Mouse (Mus musculus) left cerebral cortex, adult 8-10 months (tissue): ENCODE results near the gene Unc50. TPM values are rescaled to one million over a fixed set of nuclear protein-coding genes. Genes with fewer than 3 reads are reported as not detected.

Source experiments
- DNase-seq, 2 experiments: peaks; one replicate each; pipeline ENCODE4 v3.0.0; 2022; ENCODE audit warnings: low spot score in 2 of 2
- total RNA-seq, 4 experiments: library from RNA; stranded (reverse); gene quantifications; 2 replicates each; pipeline ENCODE4 v1.2.4; 2022

The Unc50 gene
- total RNA-seq = 10 to 100 TPM; 52.7 to 71.7 (median 57.1) TPM

DNA sequence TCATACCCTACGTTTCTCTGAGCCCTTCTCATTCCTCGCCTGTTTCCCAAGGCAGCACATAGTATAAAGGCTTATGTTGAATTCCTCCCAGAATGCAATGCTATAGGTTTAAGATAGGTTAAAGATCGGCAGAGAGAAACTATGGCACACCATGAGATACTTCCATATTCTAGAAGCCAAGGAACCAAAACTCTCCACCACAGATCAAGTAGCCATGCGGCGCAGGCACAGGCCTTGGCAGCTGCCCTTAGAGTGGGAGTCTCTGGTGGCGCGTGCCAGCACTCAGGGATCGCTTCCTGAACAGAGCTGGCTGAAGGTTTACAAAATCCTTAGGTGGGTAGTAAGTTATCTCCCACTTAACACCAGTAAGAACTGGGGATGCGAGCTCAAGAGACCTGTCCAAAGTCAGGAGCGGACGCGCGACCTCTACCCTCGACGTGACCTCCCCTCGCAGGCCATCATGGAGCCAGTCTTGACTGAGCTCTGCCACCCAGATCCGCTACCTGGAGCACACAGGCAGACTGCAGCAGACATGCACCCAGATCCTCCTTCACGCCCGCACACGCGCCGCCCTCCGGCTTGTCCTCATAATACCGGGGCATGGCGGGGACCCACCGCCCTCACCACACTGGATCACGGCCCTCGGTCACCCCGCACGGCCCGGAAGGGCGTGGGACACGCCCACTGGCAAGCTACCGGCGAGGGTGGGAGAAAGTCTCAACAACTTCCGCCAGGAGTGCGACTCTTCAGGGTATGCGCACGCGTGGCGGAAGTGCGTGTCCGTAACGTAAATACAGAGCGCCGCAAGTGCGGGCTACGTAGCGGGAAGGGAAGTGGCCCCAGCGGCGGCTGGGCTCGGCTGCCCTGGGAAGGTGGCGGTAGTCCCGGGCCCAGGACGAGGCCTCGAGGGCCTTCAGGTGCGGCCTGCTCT lies at the start of gene Unc50, which contains the start of gene Coa5:
Unc50 (plus strand) TSS at position 774 of the 931 bp plus-strand sequence.
Coa5 (minus strand) TSS at position 738 of the 931 bp plus-strand sequence.
- peak; percentile 92 to 95 for DNase-seq

DNA sequence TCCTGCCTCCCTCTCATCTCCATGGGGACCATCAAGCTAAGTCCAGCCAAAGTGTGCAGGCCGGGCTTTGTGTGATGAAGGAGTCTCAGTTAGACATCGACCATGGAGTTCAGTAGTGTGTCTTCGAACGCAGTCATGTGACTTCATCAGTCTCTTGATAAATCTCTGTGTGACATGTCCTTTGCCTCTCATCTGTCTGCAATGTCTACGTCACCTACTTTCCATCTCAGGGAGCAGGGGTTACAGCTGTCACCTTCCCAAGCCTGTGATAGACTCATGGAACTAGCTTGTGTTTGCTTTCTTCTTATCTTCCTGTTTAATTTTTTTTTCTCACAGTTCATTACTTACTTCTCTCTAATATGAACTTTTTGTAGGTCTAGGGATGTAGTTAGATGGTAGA lies 49.0 kb upstream of the Unc50 start:
- no peak for DNase-seq

DNA sequence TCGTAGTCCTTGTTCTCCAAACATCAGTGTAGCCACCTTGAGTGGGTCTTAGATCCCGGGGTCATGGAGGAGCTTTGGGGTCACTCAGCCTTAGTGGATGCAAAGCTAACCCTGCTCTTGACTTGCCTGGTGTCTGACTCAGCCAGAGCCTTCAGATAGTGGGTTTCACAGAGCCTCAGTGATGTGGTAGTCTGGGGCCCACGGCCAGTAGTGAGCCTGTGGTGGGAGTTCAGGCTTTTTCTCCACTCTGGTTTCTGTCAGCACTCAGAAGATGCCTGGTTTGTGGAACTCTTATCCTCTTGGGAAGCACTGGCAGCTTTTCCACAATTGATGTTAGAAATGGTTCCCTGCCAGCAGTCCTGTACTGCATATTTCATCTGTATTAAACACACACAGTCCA lies 45.6 kb upstream of the Unc50 start:
- peak in 1 of 2 experiments; percentile 5 for DNase-seq

DNA sequence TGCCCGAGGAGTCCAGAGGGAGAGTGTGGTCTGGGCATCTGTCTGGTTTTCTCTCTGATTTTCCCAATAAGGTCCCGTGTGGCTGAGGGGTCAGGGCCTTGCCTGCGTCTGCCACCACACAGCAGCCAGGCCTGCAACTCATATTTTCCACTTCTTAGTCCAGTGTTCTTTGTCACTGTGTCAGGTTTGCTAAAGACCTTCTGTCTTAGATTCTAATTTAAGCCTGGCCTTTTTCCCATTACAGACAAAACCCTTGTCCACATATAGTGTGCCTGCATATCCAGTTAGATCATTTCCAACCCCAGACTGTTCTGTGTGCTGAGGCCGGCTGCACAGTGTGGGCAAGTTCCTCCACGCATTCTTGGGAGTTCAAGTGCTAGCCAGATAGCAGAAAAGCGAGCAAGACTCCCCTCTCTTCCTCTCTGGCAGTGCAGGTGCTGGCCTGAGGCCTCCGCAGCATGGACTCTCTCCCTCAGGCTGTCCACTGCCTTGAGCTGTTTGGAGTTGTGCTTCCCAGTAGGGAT lies 43.4 kb upstream of the Unc50 start:
- DNase-seq = peak in 1 of 2 experiments; percentile 8

DNA sequence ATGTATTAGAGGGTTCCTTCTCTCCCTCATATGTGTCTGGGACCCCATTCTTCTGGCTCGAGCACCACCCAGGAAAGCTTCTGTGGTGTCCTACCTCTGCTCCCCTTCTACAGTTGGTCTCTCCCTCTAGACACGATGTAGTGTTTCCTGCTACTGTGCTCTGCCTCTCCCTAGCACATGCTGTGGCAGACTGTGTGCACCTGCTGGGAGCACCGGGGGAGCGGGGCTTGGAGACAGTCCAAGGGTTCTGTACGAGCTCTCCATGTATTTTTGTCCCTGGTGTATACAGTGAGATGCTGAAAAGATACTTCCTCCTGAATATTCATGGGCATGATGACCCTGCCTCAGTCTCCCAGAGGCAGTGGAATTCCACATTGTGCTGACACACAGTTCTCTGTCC lies 36.8 kb upstream of the Unc50 start:
- peak in 1 of 2 experiments; percentile 63 for DNase-seq

DNA sequence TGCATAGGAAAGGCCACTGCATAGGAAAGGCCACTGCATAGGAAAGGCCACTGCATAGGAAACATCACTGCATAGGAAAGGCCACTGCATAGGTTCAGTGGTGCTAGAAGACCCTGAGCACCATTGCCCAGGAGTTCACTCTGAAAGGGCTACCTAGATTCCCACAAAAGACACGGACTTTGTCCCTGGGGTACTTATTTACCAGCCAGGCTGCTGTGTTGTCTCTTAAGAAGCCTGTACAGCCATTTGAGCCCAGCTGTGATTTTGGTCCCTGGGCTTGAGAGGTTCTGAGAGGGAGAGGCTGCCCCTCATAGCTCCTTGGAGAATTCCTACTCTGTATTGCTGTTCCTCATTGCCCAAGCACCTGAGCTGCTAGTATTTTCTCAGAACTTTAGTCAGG lies 33.5 kb upstream of the Unc50 start:
- DNase-seq = no peak

DNA sequence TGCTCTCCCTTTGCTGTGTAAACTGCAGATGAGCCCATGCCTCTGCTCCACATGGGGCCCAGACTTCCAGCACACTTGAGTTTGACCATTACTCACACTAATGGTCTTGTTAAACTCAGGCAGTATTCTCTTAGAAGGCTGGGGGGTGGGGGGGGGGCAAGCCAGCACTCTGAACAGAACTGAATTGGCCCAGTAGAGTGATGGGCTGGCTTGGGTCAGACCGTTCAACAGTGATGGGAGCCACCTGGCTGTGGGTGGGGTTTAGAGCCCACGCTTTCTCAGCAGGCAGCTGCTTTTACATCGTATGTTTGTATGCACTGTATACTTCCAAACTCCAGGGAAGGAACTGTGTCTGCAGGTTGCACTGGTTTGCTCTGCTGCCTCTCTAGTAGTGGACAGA lies 31.0 kb upstream of the Unc50 start:
- DNase-seq = no peak

DNA sequence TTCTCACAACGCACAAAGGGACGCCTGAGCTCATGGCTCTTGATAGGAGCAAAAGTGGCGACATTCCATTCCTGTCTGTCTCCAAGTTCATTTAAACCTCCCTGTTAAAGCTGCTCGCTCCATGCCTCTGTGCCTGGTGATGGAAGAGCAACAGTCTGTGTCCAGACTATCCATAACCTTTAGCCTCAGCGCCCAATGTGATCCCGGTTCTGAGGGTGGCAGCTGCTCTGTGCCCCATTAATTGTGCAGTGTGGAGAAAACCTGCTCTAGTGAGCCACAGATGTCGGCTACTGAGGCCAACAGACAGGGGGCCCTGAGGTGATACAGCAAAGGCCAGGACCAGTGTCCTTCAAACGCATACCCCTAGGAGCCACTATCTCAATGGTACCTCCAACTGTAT lies 30.2 kb upstream of the Unc50 start:
- DNase-seq = no peak

DNA sequence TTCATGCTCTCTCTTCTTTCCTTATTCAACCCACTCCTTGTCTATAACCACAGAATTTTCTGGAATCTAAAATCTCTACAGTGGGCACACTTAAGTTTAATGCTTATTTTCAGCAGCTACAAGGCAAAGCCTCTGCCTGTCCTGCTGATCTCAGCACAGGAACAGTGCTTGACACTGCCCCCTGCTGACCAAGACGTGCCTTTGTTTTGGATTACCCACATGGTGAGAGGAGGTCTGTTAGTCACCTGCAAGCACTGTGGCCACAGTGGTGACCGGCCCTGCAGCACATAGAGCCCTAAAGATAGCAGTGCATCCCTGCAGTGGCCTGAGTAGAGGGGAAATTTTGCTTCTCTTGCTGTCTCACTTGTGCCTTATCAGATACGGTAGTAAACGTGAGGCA lies 28.3 kb upstream of the Unc50 start:
- peak in 1 of 2 experiments; percentile 46 for DNase-seq

DNA sequence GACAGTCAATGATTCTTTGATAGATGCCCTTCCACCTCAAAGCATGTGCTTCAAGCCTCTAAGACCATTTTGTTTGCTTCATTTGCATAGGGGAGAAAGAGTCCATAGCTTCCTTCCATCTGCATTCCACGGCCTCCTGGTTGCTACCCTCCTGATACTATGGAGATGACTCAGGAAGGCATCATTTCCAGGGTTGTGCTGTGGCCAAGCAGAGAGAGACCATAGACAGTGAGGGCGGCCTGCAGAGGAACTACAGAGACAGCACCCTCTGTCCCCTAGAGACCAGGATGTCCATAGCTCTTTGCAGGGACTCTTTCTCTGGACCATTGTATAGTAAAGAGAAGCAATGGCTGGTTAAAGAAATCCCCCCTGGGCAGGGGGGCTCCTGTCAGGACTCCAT lies 24.8 kb upstream of the Unc50 start:
- no peak for DNase-seq

DNA sequence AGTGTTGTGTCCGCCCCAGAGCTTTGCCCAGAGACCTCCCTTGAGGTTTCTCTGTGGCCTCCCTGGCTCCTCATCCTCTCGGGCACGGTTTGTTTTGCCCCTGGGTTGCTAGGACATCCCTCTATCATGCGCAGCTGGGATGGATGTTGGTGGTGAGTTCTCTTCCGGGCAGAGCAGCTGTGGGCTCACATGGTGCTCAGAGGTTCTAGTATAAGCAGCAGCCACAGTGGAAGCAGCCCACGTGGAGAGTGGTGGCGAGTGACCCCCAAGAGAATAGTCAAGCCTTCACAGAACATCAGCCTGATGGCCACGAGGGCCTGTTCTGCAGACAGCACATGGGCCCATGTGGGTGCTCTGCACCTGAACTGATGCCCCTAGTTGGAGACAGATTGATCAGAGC lies 22.7 kb upstream of the Unc50 start:
- no peak for DNase-seq

DNA sequence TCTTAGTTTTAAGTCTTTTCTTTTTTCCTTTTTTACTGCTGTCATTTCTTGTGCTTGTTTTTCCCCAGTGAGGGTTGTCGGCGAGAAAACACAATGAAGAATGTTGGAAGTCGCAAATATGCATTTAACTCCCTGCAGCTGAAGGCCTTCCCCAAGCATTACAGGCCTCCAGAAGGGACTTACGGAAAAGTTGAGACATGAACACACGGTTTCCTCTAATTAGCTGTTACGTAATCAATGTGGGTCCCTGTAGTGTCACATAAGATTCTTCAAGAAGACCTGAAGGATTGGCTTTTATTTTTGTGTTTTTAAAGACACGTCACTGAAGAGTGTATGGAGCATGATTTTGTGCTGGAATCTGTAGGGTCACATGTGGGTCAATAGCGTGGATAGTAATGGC lies 21.9 kb upstream of the Unc50 start:
- DNase-seq = no peak

DNA sequence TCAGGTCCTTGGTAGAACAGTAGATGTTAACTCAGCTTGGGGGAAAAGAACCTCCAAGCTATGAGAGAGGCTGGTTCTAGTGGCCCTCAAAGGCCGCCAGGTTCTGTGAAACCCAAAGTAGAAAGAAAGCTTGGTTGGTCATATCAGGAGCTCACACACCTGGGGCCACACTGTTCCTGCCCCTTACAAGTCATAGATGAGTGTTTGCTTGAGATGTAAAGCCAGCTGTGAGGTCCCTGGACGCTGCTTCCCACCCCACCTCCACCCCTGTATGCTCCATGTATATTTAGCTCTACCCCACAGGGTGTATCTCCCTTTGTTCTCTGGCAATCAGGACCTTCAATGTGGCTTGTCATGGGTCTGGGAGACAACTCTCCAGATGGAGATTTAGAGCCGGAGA lies 21.3 kb upstream of the Unc50 start:
- DNase-seq = no peak

DNA sequence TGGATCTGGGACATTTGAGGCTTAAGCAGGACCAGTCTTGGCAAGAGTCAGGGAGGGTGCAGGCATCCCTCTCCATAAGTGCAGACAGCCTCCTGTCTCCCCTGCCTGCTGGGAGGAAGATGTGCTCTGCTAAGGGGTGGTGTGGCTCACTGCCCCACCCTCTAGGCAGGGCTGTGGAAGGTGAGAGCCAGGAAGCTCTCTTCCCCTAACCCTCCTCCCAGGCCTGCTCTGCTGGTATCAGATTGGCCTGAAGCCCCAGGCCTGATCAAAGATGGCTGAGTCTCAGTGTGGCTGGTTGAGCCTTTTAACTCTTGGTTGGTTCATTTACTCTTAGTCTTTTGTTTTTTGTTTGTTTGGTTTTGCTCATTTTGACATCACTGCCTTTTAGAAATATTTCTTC lies 20.3 kb upstream of the Unc50 start:
- no peak for DNase-seq

DNA sequence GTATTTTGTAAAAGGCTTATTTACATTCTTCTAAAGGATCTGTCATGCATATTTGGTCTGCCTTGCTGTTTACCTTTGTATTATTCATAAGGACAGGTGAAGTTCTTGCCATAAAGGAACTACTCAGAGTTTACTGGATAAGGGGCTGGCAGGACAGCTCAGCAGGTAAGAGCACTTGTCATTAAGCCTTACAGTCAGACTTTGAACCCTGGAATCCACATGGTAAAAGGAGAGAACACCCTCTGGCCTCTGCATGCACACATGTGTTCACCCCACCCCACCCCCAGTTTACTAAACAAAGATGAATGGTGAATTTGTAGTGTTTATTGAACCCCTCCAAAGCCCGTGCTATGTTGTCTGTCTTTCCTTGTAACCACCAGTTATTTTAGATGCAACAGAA lies 14.5 kb upstream of the Unc50 start:
- DNase-seq = no peak

DNA sequence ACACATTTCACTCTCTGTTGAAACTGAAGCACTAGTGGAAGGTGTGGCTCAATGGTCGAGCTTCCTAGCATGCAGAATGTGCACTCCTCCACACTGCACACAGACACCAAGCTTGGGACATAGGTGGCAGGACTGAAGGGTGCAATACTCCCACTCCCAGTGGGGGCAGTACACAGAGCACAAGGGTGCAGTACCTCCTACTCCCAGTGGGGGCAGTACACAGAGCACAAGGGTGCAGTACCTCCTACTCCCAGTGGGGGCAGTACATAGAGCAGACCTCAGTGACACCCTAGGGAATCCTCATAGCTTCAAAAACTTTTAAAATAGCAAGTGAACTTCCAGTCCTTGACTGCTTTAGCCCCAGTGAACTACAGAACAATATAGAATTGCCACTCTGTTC lies 10.5 kb upstream of the Unc50 start:
- DNase-seq = no peak

DNA sequence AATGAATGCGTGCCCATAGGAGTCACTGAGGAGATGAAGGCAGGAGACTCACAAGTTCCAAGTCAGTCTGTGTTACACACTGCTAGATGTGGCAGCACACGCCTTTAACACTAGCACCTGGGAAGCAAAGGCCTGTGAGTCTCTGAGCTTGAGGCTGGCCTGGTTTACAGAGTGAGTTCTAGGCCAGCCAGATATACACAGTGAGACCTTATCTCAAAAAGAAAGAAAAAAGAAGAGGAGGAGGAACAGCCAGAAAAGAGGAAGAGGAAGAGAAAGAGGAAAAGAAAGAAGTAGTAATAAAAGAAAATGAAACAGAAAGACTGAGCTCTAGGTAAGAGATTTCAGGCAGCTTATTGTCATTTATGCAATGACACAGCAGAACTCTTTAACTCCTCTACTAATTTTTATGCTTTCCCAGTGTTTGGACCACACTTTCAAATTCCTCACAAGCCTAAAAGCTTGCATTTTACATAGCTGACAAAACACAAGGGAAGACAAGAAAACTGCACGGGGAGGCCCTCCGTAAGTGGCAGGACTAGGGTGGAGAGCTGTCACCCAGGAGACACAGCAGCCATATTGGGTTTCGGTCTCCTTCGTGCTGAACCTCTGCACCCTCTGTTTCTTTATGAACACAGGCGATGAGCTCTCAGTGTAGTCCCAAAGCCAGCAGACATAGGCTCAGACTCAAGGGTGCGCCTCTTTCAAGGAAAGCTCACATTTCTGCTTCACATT lies 2.6 kb upstream of the Unc50 start:
- DNase-seq = no peak

DNA sequence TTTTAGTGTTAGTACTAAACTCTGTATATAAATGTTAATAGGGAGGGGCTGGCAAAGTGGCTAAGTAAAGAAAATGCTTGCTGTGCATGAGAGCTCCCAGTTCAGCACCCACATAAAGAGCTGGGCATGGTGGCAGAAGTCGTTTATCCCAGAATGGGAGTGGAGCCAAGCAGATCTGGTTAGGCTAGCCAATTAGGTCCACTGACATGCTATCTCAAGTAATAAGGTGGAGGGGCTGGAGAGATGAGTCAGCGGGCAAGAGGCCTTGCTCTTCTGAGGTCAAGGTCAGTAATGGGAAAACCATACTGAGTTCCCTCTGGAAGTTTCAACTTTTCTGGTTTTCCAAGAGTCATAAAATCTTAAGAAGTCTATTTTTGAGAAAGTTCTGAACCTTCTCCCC lies 1.0 kb upstream of the Unc50 start:
- no peak for DNase-seq

DNA sequence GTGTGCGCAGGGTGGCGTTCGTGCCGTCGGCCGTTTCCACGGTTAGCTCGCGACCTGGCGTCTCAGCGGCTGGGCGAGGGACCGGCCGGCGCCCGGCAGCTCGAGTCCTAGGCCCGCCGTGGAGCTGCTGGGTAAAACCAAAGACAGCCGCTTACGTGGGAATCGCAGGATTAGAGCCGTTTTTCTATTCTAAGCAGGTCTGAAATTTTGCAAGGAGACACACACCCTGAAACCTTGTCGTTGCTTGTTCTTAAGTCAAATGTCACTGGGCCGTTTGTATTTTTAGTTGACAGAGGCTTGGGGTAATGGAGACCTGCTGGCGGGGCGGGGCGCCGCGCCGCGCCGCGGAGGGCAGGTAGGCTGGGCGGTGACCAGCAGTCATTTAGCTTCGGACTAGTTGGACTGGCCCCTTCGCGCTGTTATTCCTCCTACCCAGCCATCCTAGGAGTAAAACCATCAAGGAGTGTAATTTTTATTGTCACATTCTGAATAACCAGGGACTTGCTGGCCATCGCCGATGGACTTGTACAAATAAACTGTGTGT lies 430 bp downstream of the Unc50 start:
- DNase-seq = no peak

DNA sequence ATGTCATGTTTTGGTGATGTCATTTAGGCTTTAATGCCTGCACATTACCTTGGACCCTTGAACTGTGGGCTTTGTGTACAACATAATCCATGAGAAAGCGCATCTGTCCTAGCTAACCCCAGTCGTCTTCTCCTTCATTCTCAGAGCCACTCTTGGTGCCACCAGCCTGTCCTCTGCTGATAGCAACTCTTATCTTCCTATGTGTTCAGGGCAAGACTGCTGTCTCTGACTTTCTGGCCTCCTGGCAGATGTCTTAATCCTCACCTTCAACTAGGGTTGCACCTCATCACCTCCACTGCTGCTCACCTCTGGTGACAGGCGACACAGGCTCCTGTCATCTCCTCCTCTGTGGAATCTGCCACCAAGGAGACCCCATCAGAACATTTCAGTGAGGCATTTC lies 6.5 kb downstream of the Unc50 start:
- no peak for DNase-seq

DNA sequence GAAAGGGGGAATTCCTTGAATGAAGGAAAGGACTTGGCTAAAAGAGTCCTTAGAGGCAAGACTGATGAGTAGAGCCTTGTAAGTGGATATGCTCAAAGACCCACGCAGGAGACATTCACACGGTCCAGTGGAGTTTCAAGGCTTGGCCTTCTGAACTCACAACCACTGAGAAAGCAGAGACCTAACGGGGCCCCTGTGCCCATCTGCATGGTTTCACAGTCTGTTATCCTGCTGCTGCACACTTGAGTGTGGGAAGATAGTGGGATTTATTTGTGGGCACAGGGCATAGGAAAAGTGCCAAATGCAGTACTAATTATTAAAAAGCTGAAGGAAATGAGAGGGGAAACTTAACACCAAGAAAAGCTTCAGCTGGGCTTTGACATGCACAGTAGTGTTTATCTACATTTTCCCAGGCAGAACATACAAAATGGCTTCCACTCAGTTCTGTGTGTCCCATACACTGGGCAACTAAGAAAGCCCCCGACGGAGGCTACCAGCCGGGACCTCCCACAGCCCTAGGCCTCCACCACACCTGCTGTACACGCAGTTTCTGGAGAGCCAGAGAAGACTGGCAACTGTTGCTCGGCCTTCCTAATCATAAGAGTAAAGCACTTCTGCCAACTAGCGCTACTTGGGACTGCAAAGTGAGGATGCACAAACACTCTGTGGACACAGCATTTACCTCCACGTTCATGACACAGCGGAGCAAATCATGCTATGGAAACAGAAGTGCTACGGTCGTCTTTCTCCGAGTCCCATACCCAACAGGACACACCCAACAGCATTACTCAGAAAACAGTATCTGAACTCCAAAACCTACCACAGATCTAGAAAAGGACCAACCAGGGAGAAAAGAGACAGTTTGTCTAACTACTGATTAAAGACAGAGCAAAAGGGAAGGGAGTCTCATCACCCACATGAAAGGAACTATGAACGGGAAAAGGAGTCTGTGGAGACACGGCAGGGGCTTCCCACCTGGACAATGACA lies 13.2 kb downstream of the Unc50 start:
- DNase-seq = no peak
